Mouse (Mus musculus) cortical plate, adult 2 months (tissue): ENCODE results near the gene Upf2. TPM values are rescaled to one million over a fixed set of nuclear protein-coding genes. Genes with fewer than 3 reads are reported as not detected.
"Not testable (repeated sequence)": the region's sequence is repeated elsewhere in the genome, so short reads cannot be mapped to it uniquely, and the experiment has no call there.

Experiments
- H3K27ac ChIP-seq: fragments of 200-500 bp; 2 replicates; pipeline ENCODE4 v1.5.1; 2012; ENCODE audit warnings: low read length, control low read depth, inconsistent platforms; ENCODE audit not compliant: insufficient read depth
- H3K4me1 ChIP-seq: fragments of 200-500 bp; 2 replicates; pipeline ENCODE4 v1.6.1; 2011; ENCODE audit warnings: low read length; ENCODE audit not compliant: control insufficient read depth, insufficient read depth
- H3K4me3 ChIP-seq: fragments of 200-500 bp; 2 replicates; pipeline ENCODE4 v1.5.1; 2011; ENCODE audit warnings: mild to moderate bottlenecking, low read length, control low read depth; ENCODE audit not compliant: insufficient read depth
- CTCF ChIP-seq: fragments of 200-500 bp; IDR thresholded peaks from 2 replicates; pipeline ENCODE4 v1.5.1; 2011; ENCODE audit warnings: mild to moderate bottlenecking, control low read depth, low read length; ENCODE audit not compliant: insufficient read depth; ENCODE audit errors: extremely low read depth
- POLR2A ChIP-seq: fragments of 200-500 bp; IDR thresholded peaks from 2 replicates; pipeline ENCODE4 v1.6.1; 2011; ENCODE audit warnings: mild to moderate bottlenecking, low read length, control low read depth; ENCODE audit not compliant: insufficient read depth; ENCODE audit errors: extremely low read depth
- polyA plus RNA-seq: library from polyadenylated mRNA; depleted of rRNA; stranded (reverse); fragments of >200 nt; gene quantifications from 2 replicates; pipeline ENCODE4 v1.2.3, GENCODE M21; 2012

Upf2 gene
- polyA plus RNA-seq, 1 experiment = 19.0 TPM

- no peak overlapping the region for H3K4me3 ChIP-seq
- H3K27ac ChIP-seq = no peak overlapping the region
- no peak for TF ChIP-seq CTCF
- no peak for TF ChIP-seq POLR2A
- 0 out of 2 replicates have a peak, but pooled peaks cover 3% of the 10 kb centered on the region for H3K4me1 ChIP-seq
Measured at GRCm38 (mm10) chr2:5945629-5946028, 5.6 kb upstream of the Upf2 start.

- TF ChIP-seq CTCF (no peak), POLR2A (no peak)
- no peak overlapping the region for H3K4me3 ChIP-seq
Measured at GRCm38 (mm10) chr2:5946876-5947275, 4.4 kb upstream of the Upf2 start.

DNA sequence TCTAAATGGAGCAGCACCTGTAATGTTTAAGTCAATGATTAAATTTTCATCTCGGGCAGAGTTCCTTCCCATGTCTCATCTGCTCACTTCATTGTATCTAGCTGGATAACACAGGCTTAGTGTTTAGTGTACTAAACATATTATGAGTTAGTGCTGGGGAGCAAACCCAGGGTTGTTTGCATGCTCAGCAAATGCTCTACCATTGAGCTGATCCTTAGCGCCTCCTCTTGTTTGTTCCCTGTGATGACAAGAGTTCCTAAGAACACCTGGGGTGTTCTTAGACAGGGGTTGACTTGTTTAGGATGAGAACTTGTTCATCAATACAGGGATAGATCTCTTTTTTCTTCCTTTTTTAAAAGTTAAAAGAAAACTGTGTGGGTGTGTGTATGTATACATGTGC is 2.3 kb upstream of the Upf2 start:
- H3K4me1 ChIP-seq = 0 out of 2 replicates have a peak, but pooled peaks cover 3% of the 10 kb centered on the region
- no peak overlapping the region for H3K4me3 ChIP-seq
- H3K27ac ChIP-seq = no peak overlapping the region
- no peak for TF ChIP-seq CTCF

More at GRCm38 (mm10) chr2:5946876-5947275, 4.4 kb upstream of the Upf2 start:
- H3K27ac ChIP-seq = no peak overlapping the region
- H3K4me1 ChIP-seq = 0 out of 2 replicates have a peak, but pooled peaks cover 3% of the 10 kb centered on the region

- H3K4me3 ChIP-seq = peak overlapping the region; percentile 96; the same call in 1 of the 2 replicates
- H3K27ac ChIP-seq, H3K4me1 ChIP-seq: not testable (repeated sequence)
Measured at GRCm38 (mm10) chr2:5949821-5950220, 1.4 kb upstream of the Upf2 start.

- H3K27ac ChIP-seq = no peak overlapping the region
- no peak for TF ChIP-seq CTCF
- no peak for TF ChIP-seq POLR2A
- peak overlapping the region; percentile 96 for H3K4me3 ChIP-seq
- H3K4me1 ChIP-seq = 0 out of 2 replicates have a peak, but pooled peaks cover 3% of the 10 kb centered on the region
Measured at GRCm38 (mm10) chr2:5950305-5950704, 964 bp upstream of the Upf2 start.

- TF ChIP-seq POLR2A (no peak), CTCF (no peak)
- peak overlapping the region; percentile 96 for H3K4me3 ChIP-seq
- peak overlapping the region; percentile 53 for H3K27ac ChIP-seq
- H3K4me1 ChIP-seq = 0 out of 2 replicates have a peak, but pooled peaks cover 3% of the 10 kb centered on the region
Measured at GRCm38 (mm10) chr2:5951621-5952211, 447 bp downstream of the Upf2 start.

GRCm38 (mm10) chr2:5957705-5958104 is 6.4 kb downstream of the Upf2 start:
- Histone ChIP-seq H3K27ac (no peak overlapping the region), H3K4me1 (no peaks in the 10 kb centered on the region; the same call in 1 of the 2 replicates), H3K4me3 (no peak overlapping the region)
- TF ChIP-seq POLR2A (no peak), CTCF (no peak)

- no peak for TF ChIP-seq POLR2A
- no peak for TF ChIP-seq CTCF
- Histone ChIP-seq H3K27ac (no peak overlapping the region), H3K4me1 (no peaks in the 10 kb centered on the region; the same call in 1 of the 2 replicates), H3K4me3 (no peak overlapping the region)
Measured at GRCm38 (mm10) chr2:5962265-5962664, 11.0 kb downstream of the Upf2 start.

- not testable (repeated sequence) for H3K27ac ChIP-seq, H3K4me1 ChIP-seq, H3K4me3 ChIP-seq
Measured at GRCm38 (mm10) chr2:5963729-5964128, 12.5 kb downstream of the Upf2 start.

GRCm38 (mm10) chr2:5965972-5966371 is 14.7 kb downstream of the Upf2 start:
- Histone ChIP-seq H3K4me1 (no peaks in the 10 kb centered on the region; the same call in 1 of the 2 replicates), H3K4me3 (no peak overlapping the region), H3K27ac (no peak overlapping the region)
- no peak for TF ChIP-seq POLR2A
- TF ChIP-seq CTCF = no peak

DNA sequence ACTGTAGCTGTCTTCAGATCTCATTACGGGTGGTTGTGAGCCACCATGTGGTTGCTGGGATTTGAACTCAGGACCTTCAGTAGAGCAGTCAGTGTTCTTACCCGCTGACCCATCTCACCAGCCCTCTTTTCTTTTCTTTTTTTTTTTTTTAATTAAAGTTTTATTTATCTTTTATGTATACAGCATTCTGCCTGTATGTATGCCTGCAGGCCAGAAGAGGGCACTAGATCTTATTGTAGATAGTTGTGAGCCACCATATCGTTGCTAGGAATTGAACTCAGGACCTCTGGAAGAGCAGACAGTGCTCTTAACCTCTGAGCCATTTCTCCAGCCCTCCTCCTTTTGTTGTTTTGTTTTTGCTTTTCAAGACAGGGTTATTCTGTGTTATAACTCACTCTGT is 19.4 kb downstream of the Upf2 start:
- H3K4me3 ChIP-seq, H3K27ac ChIP-seq, H3K4me1 ChIP-seq: not testable (repeated sequence)
